18 mouse cellular contexts compared by ENCODE assay signal in the genomic region with DNA sequence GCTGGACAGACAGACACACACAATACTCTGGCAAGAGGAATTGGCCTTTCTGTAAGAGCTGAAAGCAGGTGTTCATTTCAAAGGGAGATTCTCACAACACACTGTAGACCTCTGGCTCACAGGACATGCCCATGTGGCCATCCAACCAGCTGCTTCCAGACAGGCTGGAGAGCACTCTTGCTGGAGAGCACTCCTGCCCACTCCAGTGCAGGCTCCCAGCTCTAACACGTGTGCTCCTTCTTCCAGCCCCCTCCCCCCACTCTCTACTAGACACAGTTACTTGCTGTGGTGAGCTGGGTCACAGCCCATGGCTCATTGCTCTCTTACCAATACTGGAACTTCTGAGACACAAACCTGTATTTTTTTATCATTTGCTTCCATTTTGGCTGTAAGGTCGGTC. TPM values are rescaled to one million over a fixed set of nuclear protein-coding genes. Genes with fewer than 3 reads are reported as not detected.
DNase-seq lines count a peak whose midpoint lies in the region; ATAC-seq and TF ChIP-seq lines count a peak whose summit lies in the region.
"Had no signal": no experiment of that assay in that cellular context is flagged by ENCODE, and none has a peak within 500 bp of the region (broad histone marks: within the 10 kb centered on the region; RNA-seq: fewer than 3 reads in every experiment).

No protein-coding gene starts in this region.

- no peak overlapping the region for H3K9ac ChIP-seq in forebrain, embryonic 12.5 days
- no peak overlapping the region for H3K9ac ChIP-seq in forebrain, embryonic 11.5 days (ENCODE audit: low read length)
- H3K9ac ChIP-seq in kidney, embryonic 16.5 days (replicated peaks; ENCODE audit: low read length), result no peak overlapping the region
- no peak overlapping the region for H3K9ac ChIP-seq in limb, embryonic 14.5 days (ENCODE audit: low read depth, low read length, severe bottlenecking)

- DNase-seq in forebrain, embryonic 11.5 days (ENCODE audit: low spot score), result no peak
- DNase-seq in kidney, adult 11 months, result no peak
- no peak for DNase-seq in limb, embryonic 14.5 days (ENCODE audit: low spot score)
- DNase-seq in lung, postnatal 36 days, result peak; percentile 87
- DNase-seq in frontal cortex, postnatal 25 days (ENCODE audit: low spot score in 2 of 2), result no peak
- no peak for DNase-seq in cerebellum, adult 9-10 months
- DNase-seq: adrenal gland, postnatal 10 days; cerebellum, postnatal 25 days; heart, adult 11 months; heart, postnatal 36 days; liver; retina, postnatal 1 day; thymus, postnatal 25 days had no signal

- 36% methylated on average over 2 of the region's 2 CpGs for WGBS in forebrain, embryonic 12.5 days
- 49% methylated on average over 2 of the region's 2 CpGs for WGBS in forebrain, embryonic 11.5 days
- 50% methylated on average over 2 of the region's 2 CpGs for WGBS in kidney, embryonic 16.5 days
- WGBS in limb, embryonic 14.5 days, result 45% methylated on average over 2 of the region's 2 CpGs

- H3K27ac ChIP-seq in forebrain, embryonic 12.5 days, result no peak overlapping the region
- no peak overlapping the region for H3K27ac ChIP-seq in forebrain, embryonic 11.5 days (ENCODE audit: low read depth, low read length)
- no peak overlapping the region for H3K27ac ChIP-seq in kidney, embryonic 16.5 days (ENCODE audit: low read length)
- no peak overlapping the region for H3K27ac ChIP-seq in limb, embryonic 14.5 days (replicated peaks; ENCODE audit: low read depth, low read length)

- no peak overlapping the region for H3K4me2 ChIP-seq in forebrain, embryonic 12.5 days
- H3K4me2 ChIP-seq in forebrain, embryonic 11.5 days (ENCODE audit: low read depth, low read length, severe bottlenecking), result no peak overlapping the region
- H3K4me2 ChIP-seq in kidney, embryonic 16.5 days (replicated peaks; ENCODE audit: low read depth, low read length), result no peak overlapping the region
- H3K4me2 ChIP-seq in limb, embryonic 14.5 days (replicated peaks; ENCODE audit: low read depth, low read length, severe bottlenecking), result no peak overlapping the region

- H3K9me3 ChIP-seq in forebrain, embryonic 12.5 days, result 0 out of 2 replicates have a peak, but pooled peaks cover 5% of the 10 kb centered on the region
- no peaks in the 10 kb centered on the region for H3K9me3 ChIP-seq in forebrain, embryonic 11.5 days (ENCODE audit: control insufficient read depth, low read length)
- peaks cover 5% of the 10 kb centered on the region for H3K9me3 ChIP-seq in kidney, embryonic 16.5 days (ENCODE audit: low read length)
- no peaks in the 10 kb centered on the region for H3K9me3 ChIP-seq in limb, embryonic 14.5 days (ENCODE audit: control insufficient read depth, low read length)

- no peak for TF ChIP-seq POLR2A in limb, embryonic 14.5 days (IDR thresholded peaks at IDR 0.05; ENCODE audit: borderline replicate concordance, extremely low read depth, insufficient read depth, insufficient read length)

- peak; percentile 39; the same call in 1 of the 2 replicates for ATAC-seq in forebrain, embryonic 12.5 days (ENCODE audit: low FRiP score)
- no peak for ATAC-seq in forebrain, embryonic 11.5 days (replicated peaks; ENCODE audit: low FRiP score)
- ATAC-seq in kidney, embryonic 16.5 days (ENCODE audit: low FRiP score, low TSS enrichment), result peak; percentile 79
- ATAC-seq in limb, embryonic 14.5 days (ENCODE audit: low FRiP score, low read depth), result peak; percentile 69
- ATAC-seq: intestine, embryonic 16.5 days; midbrain, embryonic 16.5 days had no signal

- no peak overlapping the region for H3K4me3 ChIP-seq in forebrain, embryonic 12.5 days (replicated peaks)
- H3K4me3 ChIP-seq in forebrain, embryonic 11.5 days (ENCODE audit: low read depth, low read length), result no peak overlapping the region
- no peak overlapping the region for H3K4me3 ChIP-seq in kidney, embryonic 16.5 days (ENCODE audit: low read length)
- no peak overlapping the region for H3K4me3 ChIP-seq in limb, embryonic 14.5 days (replicated peaks; ENCODE audit: low read length)
- H3K4me3 ChIP-seq: erythroblast, embryonic 14.5 days had no signal

- H3K27me3 ChIP-seq in forebrain, embryonic 12.5 days, result no peaks in the 10 kb centered on the region
- no peaks in the 10 kb centered on the region for H3K27me3 ChIP-seq in forebrain, embryonic 11.5 days (ENCODE audit: control insufficient read depth, insufficient read depth, low read length)
- H3K27me3 ChIP-seq in kidney, embryonic 16.5 days (ENCODE audit: insufficient read depth, low read length), result no peaks in the 10 kb centered on the region
- H3K27me3 ChIP-seq in limb, embryonic 14.5 days (ENCODE audit: control insufficient read depth, insufficient read depth, low read length), result no peaks in the 10 kb centered on the region

- H3K36me3 ChIP-seq in forebrain, embryonic 12.5 days (replicated peaks), result no peaks in the 10 kb centered on the region
- no peaks in the 10 kb centered on the region for H3K36me3 ChIP-seq in forebrain, embryonic 11.5 days (ENCODE audit: control insufficient read depth, insufficient read depth, low read length)
- H3K36me3 ChIP-seq in kidney, embryonic 16.5 days (ENCODE audit: insufficient read depth, low read length), result no peaks in the 10 kb centered on the region
- H3K36me3 ChIP-seq in limb, embryonic 14.5 days (ENCODE audit: control insufficient read depth, insufficient read depth, low read length), result no peaks in the 10 kb centered on the region

- H3K4me1 ChIP-seq in forebrain, embryonic 12.5 days, result peaks cover 8% of the 10 kb centered on the region; the same call in 1 of the 2 replicates
- no peaks in the 10 kb centered on the region for H3K4me1 ChIP-seq in forebrain, embryonic 11.5 days (replicated peaks; ENCODE audit: control insufficient read depth, insufficient read depth, low read length)
- peaks cover 11% of the 10 kb centered on the region; the same call in 1 of the 2 replicates for H3K4me1 ChIP-seq in kidney, embryonic 16.5 days (ENCODE audit: insufficient read depth, low read length)
- H3K4me1 ChIP-seq in limb, embryonic 14.5 days (ENCODE audit: control insufficient read depth, insufficient read depth, low read length), result peaks cover 2% of the 10 kb centered on the region; the same call in 1 of the 2 replicates

RNA-seq across cellular contexts. Expression of gene Lca5l, which starts 16.7 kb away (rescaled TPM):
- polyA plus RNA-seq in forebrain, embryonic 12.5 days (2016; fragmentation: Nextera tagmentation; extraction: Ambion mirVana), result 1.3 and 1.6 TPM in 2 replicates
- 1.2 TPM in 2 replicates for polyA plus RNA-seq in forebrain, embryonic 11.5 days (2014; fragmentation: Nextera tagmentation; extraction: Ambion mirVana)
- 0.94 and 1.0 TPM in 2 replicates for polyA plus RNA-seq in kidney, embryonic 16.5 days (2015; fragmentation: Nextera tagmentation; extraction: Ambion mirVana)
- 1.2 and 1.4 TPM in 2 replicates for polyA plus RNA-seq in limb, embryonic 14.5 days (2012; rRNA removed)
- 1.7 TPM in 2 replicates for polyA plus RNA-seq in limb, embryonic 14.5 days (2014; fragmentation: Nextera tagmentation; extraction: Ambion mirVana)
- polyA plus RNA-seq: erythroblast, embryonic 14.5 days had no signal

RNA-seq across cellular contexts. Expression of gene Sh3bgr, which starts 24.9 kb away (rescaled TPM):
- 0.59 and 1.6 TPM in 2 replicates for polyA plus RNA-seq in forebrain, embryonic 12.5 days (2016; fragmentation: Nextera tagmentation; extraction: Ambion mirVana)
- polyA plus RNA-seq in forebrain, embryonic 11.5 days (2014; fragmentation: Nextera tagmentation; extraction: Ambion mirVana), result 0.76 and 1.3 TPM in 2 replicates
- polyA plus RNA-seq in kidney, embryonic 16.5 days (2015; fragmentation: Nextera tagmentation; extraction: Ambion mirVana), result 5.3 and 9.4 TPM in 2 replicates
- 9.2 and 14.9 TPM in 2 replicates for polyA plus RNA-seq in limb, embryonic 14.5 days (2012; rRNA removed)
- polyA plus RNA-seq in limb, embryonic 14.5 days (2014; fragmentation: Nextera tagmentation; extraction: Ambion mirVana), result 7.7 and 13.0 TPM in 2 replicates
- polyA plus RNA-seq: erythroblast, embryonic 14.5 days had no signal

RNA-seq across cellular contexts. Expression of gene Wrb, which starts 30.2 kb away (rescaled TPM):
- 116 and 127 TPM in 2 replicates for polyA plus RNA-seq in forebrain, embryonic 12.5 days (2016; fragmentation: Nextera tagmentation; extraction: Ambion mirVana)
- 122 and 123 TPM in 2 replicates for polyA plus RNA-seq in forebrain, embryonic 11.5 days (2014; fragmentation: Nextera tagmentation; extraction: Ambion mirVana)
- 70.1 and 75.2 TPM in 2 replicates for polyA plus RNA-seq in kidney, embryonic 16.5 days (2015; fragmentation: Nextera tagmentation; extraction: Ambion mirVana)
- polyA plus RNA-seq in limb, embryonic 14.5 days (2012; rRNA removed), result 54.7 and 58.6 TPM in 2 replicates
- 52.9 and 53.9 TPM in 2 replicates for polyA plus RNA-seq in limb, embryonic 14.5 days (2014; fragmentation: Nextera tagmentation; extraction: Ambion mirVana)

RNA-seq across cellular contexts. Expression of gene Hmgn1, which starts 47.9 kb away (rescaled TPM):
- polyA plus RNA-seq in forebrain, embryonic 12.5 days (2016; fragmentation: Nextera tagmentation; extraction: Ambion mirVana), result 799 and 857 TPM in 2 replicates
- polyA plus RNA-seq in forebrain, embryonic 11.5 days (2014; fragmentation: Nextera tagmentation; extraction: Ambion mirVana), result 882 and 935 TPM in 2 replicates
- polyA plus RNA-seq in kidney, embryonic 16.5 days (2015; fragmentation: Nextera tagmentation; extraction: Ambion mirVana), result 609 and 649 TPM in 2 replicates
- 283 and 371 TPM in 2 replicates for polyA plus RNA-seq in limb, embryonic 14.5 days (2012; rRNA removed)
- polyA plus RNA-seq in limb, embryonic 14.5 days (2014; fragmentation: Nextera tagmentation; extraction: Ambion mirVana), result 661 and 673 TPM in 2 replicates
